Mouse (Mus musculus): ENCODE results near the gene Trf.
A peak's percentile ranks its signal among the peaks of the same experiment; 100 is the strongest.

Gene Trf

DNA sequence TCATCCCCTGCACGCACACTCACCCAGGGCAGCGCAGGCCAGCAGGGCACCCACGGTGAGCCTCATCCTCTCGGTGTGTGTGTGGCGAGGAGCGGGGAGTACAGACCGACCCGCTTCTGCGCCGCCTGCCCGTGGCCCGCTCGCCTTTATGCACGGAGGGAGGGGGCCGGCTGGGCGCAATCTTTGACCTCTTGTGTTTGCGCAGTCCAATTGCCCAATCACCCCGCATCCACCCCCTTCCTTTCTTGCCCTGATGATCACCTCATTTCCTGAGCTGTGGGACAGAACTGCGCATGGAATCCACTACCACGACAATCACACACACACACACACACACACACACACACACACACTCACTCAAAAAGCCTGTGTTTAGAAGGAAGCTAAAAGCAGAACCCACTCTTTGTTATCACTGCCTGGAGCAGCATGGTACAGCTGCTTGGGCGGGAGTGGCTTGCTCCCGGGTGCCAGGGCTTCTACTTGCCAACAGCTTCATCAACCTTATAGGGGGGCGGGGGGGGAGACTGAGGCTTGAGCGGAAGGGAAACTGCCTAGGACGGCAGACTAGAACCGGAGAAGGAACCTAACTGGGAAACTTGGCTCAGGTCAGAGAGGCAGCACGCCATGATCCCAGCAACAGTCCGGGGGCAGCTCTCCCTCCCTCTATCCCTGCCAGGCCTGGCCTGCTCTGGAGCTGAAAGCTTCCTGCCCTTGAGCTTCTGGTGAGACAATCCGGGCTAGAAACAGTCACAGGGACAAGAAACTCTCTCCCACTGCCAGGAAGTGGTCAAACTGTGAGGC lies at the start of gene Trf, which contains the start of gene Gm20425:
TSS of gene Trf (minus strand) at position 294 of the 801 bp plus-strand sequence.
TSS of gene Gm20425 (minus strand) at position 157 of the 801 bp plus-strand sequence.
- DNase-seq = peak; percentile 55

DNA sequence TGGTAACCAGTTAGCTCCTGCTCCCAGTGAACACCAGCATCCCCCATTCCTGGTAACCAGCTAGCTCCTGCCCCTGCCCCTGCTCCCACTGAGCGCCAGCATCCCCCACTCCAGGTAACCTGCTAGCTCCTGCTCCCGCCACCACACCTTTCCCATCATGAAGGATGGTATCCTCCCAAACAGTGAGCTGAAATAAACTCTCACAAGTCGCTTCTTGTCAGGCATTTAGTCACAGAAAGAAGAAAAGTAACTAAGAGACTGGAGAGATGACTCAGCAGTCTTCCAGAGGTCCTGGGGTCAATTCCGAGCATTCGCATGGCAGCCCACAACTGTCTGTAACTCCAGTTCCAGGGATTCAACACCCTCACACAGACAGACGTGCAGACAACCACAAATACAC lies 46.6 kb upstream of the Trf start:
- DNase-seq = no peak

DNA sequence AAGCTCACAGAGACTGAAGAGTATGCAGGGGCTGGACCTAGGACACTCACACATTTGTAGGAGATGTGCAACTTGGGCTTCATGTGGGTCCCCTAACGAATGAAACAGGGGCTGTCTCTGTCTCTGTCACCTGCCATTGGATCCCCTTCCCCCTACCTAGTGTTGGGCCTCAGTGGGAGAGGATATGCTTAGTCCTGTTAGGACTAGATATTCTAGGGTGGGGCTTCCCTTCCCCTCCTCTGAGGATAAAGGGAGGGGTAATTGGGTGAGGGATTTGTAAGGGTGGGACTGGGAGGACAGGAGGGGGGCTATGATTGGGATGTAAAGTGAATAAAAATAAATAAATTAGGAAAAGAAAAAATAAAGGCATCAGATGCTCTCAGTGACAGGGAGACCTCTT lies 45.4 kb upstream of the Trf start:
- DNase-seq = no peak

DNA sequence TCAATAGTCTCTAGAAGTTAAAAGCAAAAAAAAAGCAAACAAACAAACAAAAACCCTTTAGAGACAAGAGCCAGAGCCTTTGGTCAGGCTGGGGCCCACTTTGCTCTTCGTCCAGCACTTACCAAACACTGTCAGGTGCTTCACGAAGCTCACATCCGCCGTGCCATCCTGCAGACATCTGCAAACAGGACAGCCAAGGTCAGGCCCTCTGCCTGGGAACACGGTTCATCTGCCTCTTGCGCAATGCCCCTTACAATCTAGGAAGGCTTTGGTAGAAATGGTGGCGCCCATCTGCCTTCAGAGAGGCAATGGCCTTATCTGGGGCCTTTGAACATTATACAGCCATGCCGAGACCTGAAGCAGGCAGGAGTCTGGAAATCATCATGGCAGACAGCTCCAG lies 44.6 kb upstream of the Trf start:
- no peak for DNase-seq

DNA sequence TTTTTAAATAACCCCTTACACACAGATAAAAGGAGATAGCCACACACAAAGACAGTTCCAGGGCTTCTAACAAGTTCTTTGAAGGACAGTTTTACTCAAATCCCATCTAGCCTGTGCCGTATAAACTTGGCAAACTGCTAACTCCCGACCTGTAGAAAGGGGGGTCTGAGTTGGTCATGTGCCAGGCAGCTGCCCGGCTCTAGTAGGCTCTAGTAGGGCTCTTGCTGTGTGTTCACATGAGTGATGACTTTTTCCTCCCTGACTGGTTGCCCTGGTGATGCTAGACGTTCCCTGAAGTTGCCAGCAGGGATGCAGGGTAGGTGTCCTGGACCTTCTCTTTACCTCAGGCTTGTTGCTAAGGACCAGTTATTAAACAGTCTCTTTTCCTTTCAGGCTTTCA lies 40.9 kb upstream of the Trf start:
- peak; percentile 4 for DNase-seq

DNA sequence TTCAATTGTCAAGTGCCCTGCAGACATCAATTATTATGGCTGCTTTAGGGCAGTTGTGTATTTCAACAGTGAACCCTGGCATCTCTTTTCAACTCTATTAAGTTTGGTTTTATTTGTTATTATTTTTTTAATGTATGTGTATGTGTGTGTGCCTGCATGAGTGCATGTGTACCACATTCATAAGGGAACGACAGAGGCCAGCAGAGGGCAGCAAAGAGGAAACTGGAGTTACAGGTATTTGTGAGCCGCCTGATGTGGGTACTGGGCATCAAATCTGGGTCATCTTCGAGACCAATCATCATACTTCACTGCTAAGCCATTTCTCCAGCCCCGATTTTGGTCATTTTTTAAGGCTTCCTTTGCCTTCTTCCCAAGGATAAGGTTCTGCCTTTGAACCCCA lies 35.5 kb upstream of the Trf start:
- no peak for DNase-seq

DNA sequence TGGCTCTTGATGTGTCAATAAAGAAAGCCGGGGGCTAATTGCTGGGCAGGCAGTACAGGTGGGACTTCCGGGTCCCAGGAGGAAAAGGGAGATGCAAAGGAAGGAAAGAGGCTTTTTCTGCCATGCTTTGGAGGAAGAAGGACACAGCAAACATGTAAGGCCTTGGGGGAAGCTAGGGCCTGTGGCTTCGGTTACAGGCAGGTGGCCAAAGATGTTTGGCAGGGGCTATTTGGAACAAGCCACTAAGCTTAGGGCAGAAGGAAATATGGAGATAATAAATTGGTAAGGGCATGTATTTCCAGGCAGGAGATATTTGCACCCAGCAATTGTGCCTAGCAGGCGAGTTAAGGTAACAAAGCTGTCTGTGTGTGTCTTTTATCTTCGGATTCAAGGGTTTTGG lies 22.7 kb upstream of the Trf start:
- DNase-seq = no peak

DNA sequence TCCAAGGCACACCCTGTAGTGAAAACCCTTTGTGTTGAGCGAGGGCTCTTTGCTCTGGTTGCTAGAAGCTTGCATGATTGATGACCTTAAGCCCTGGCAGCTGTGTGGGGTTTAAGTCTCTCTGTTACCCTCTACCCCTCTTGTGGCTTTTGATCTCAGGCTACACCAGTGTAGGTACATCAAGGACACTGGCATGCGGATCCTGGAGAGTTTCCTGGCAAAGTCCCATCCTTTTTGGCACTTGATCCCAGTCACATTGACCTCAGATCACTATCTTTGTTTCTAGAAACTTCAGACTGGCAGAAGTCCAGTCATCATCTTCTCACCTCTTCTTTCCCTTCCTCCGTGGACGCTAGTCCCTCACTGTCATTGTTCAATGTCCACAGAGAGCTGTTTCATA lies 18.4 kb upstream of the Trf start:
- no peak for DNase-seq

DNA sequence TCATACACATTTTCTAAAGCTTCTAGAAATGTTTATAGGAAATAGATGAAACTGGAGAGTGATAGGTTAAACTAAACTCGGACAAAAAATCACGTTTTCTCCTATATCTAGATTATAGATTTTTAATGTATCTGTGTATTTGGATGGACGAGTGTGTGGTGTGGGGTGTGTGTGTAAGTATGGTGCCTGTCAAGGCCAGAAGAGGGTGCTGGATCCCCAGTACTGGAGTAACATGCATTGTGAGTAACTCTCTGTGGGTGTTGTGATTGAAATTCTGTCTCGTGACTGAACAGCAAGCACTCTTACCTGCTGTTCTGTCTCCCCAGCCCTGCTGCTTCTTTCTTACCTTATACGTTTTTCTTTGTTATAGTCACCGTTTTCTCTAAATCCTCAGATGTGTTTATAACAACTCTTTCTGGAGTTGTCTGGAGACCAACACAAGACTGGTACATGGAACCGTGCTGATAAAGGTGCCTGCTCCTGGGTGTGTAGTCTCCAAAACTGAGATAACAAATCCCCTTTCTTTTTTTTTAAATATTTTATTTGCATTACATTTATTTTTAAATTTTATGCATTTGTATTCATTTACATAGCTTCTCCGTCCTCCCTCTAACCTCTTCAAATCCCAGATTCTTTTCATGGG lies 16.4 kb upstream of the Trf start:
- no peak for DNase-seq

DNA sequence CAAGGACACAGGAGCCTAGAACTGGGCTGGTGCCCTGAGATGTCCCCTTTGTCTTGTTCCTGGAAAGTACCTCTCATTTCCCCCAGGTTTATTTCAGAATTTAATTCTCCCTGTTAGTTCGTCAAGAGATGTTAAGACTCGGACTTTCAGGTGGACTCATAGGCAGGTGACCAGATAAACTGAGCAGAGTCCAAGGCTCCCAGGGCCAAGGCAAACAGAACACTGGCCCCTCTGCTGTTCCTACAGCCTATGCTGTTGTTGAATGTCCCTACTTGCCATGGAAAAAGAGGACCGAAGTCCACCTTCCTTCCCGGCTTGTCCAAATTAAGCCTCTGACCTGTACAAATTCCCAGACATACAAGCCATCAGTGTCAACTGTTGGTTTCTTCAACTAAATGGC lies 13.4 kb upstream of the Trf start:
- no peak for DNase-seq

DNA sequence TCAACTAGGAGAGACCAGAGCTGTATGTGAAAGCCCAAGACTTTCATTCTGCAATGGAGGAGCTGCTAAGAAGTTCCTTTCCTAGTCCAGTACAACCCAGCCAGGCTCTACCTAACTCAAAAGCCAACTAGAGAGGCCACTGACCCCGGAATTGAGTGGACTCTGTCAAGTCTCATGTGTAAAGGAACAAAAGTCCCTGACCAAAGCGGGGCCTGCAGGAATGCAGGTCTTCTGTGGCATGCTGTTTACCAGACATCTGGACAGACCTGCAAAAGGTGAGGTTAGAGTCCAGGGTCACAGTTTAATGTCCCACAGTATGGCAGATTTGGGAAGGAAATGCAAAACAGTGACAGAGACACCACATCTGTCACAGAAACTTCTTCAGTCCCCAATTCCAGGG lies 11.0 kb upstream of the Trf start:
- no peak for DNase-seq

DNA sequence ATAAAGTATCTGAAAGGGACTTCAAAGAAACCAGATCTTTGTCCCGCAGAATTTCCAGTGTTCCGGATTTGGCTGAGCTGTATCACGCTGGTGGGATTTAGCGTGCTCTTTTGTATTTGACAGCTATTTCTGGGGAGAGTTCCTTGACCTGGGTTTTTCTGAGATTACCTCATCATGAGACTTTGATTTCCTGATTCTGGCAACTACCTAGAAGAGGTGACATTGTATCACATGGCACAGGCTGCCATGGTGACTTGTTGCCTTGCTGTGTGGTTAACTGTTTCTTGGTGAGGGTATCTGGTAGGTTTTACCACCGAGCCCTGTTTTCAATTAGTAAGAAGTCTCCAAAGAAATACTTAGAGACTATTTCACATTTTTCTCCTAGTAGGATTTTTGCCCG lies 9.2 kb upstream of the Trf start:
- no peak for DNase-seq

DNA sequence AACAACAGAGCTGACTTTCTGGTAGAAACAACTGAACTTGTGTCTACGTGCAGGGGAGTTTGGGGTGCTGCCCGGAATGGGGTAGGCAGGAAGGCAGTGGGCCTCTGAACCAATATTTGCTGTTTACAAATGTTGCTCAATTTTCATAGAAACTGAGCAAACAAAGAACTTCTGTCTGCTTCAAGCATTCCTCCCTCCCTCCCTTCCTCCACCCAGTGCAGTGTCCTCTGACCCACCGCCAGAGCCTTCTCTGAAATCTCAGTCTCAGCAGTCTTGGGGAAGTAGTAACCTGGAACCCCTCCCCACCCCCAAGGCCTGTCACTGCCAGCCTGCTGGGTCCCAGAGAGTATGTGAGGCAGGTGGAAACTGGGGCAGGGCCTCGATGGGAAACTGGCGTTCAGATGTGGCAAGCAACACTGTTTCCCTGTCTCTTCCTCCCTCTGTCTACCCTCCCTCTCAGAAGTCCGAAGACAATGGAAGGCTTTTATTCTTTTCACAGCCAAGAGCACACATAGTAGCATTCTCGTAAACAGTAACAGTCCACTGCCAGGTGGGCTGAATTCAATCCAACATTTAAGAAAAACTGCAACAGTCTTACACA lies 4.4 kb upstream of the Trf start:
- DNase-seq = peak; percentile 75

DNA sequence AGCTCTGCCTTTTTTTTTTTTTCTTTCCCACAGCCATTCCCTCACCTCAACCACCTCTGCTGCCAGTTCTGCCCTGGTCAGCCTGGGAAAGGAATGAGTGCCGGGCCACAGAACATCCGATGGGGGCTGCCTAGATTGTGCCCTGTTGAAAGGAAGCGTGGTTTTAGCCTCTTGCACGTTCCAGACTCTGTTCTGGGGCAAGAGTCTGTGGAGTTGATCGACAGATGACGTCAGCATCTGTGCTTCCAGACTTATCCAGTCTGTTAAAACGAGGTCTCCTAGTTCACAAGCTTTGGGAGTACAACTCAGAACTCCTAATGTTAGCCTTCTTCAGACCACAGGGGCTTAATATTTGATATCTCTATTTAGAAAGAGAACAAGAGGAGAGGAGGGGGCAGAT lies 3.8 kb upstream of the Trf start:
- DNase-seq = peak; percentile 13

DNA sequence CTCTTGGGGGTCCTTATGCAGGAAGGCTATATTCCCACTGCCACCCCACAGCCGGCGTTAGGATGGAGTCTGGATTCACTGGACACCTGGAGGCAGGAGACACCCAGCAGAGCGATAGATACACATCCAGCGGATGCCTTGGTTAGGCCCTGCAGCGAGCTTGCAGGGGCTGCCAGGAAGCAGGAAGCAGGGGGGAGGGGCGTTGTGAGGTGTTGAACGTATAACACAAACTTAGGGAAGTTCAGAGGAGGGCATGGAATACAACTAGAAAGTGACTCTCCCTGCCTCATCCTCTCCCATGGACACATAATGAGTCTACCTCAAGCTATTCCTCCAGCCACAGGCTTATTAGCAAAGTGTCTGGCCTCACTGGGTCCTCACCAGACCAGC lies 2.8 kb upstream of the Trf start:
- no peak for DNase-seq

DNA sequence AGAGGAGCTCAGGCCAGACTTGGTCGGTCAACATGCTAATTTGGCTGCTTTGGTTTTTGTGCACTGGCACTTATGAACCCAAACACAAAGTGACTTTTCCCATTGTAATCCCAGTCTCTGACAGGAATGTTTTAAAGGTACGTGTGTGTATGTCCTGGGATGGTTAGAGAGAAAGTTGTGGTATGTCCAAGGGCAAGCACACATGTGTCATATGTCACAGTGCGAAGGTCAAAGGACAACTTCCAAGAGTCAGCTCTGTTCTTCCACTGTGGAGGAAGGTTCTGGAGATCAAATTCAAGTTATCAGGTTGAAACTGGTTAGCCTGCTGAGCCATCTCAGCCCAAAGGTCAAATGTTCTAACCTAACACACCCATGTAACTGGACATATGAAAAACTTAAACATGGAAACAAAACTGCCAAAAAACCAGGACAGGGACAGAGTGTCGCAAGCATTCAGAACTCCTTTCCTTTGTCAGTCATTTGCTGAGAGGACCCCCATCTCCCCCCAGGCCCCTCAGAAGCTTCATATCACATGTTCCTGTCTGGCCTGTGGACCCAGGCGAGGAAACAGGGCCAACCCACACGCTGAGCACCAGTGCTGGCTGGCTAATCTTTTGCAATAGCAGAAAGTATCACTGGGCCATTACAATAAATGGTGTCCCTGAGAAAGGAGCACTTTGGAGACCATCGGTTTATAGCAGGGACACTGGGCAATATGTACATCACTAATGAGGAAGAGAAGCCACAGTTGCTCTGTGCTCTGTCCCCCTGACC lies 2.2 kb upstream of the Trf start:
- DNase-seq = no peak

DNA sequence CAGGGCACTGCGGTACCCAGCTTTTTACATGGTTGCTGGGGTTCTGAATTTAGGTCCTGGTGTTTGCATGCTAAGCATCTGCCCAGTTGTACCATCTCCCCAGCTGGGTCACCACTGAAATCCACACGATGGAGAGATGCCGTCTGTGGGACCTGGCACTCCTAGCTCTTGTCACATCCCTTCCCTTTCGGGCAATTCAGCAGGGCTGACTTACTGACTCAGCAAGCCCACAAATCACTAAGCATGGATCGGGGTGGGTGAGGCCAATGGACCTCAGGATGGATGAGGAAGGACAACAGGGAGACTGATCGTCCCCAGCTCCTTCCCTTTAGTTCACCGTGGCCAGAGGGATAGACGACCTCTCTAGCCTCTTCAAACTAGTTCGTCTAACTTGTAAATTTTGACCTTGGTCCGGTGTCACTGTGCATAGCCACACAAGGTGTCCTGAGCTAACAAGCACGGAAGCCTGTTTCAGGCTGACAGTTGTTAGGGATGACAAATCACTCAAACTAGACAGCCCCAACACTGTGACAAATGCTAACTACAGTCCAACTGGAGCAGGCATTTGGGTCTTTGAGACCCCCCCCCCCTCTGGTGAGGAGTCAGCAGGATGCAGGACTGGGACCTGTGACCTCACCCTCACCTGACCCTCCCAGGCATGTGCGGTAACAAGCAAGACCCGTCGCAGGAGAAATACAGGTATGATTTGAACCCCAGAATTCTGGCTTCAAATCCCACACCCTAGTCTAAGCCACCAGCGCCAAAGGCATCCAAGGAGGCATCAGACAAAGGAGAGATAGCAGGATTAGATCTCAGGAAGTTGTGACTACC lies 992 bp downstream of the Trf start:
- DNase-seq = no peak

DNA sequence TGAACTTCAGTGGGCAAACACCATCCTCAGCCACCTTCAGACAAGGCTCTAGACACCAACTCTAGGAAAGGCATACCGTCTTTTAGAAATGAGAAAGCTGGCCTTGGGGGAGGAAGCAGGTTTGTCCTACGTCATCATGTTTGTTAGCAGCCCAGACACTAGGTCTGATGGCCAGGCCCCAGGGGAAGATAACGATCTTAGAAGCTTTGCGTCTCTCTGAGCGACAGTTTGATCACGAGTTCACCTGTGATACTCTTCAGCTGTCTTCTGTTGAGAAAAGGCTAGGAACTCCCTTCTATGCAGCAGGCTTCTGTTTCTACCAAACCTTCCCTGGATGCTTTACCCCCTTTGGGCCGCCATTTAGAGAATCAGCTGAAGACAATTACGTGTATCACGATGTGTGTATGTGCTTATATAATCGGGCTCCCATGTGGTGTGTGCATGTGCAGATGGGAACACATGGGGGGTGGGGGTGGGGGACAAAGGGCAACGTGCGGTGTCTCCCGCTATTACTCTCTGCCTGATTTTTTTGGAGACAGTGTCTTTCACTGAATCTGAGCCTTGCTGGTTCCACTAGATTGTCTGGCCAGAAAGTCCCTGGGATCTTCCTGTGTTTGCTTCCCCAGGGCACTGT lies 1.8 kb downstream of the Trf start:
- DNase-seq = peak; percentile 16

DNA sequence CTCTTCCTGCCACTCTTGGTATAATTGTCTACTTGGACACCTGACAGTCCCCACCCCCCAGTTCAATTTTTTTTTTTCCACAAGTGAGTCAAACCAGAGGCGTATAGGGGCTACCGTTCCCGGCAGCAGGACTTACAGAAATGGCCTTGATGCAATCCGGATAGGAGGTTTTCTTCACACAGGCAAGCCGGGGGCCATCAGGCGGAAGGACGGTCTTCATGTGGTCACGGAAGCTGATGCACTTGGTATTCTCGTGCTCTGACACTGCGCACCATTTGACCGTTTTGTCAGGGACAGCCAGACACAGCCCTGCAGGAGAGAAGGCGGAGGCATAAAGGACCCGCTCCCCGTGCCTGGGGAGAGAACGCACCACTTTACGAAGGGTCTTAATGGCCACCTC lies 2.5 kb downstream of the Trf start:
- no peak for DNase-seq

DNA sequence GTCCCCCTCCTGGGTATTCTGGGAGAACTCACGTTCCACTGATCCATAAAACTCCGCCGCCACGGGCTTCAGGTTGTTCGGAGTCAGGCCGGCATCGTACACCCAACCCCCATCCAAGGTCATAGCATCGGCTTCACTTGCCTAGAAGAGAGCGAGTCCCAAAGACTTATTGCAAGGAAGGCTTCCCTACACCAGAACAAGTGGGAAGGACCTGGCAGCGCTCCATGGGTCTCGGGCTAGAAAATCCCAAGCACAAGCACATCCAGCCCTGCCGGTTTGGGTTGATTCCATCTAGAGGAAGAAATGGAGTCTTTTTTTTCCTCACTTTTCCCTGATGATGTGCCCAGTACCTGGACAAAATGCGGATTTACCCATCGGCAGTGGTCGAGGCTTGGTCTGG lies 3.4 kb downstream of the Trf start:
- no peak for DNase-seq

DNA sequence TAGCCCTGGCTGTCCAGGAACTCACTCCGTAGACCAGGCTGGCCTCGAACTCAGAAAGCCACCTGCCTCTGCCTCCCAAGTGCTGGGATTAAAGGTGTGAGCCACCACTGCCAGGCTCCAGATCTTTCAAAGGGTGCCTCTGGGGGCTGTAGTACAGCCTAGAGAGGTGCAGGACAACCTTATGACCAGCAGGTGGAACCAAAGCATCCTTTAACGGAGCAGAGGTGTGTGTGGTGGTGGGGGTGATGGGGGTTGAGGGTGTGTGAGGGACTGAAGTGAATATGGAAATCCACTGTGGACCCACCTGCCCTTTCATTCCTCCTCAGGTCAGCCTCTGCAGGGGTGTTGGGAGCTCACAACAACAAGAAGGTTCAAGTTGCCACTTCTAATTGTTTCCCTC lies 4.8 kb downstream of the Trf start:
- peak; percentile 42 for DNase-seq

DNA sequence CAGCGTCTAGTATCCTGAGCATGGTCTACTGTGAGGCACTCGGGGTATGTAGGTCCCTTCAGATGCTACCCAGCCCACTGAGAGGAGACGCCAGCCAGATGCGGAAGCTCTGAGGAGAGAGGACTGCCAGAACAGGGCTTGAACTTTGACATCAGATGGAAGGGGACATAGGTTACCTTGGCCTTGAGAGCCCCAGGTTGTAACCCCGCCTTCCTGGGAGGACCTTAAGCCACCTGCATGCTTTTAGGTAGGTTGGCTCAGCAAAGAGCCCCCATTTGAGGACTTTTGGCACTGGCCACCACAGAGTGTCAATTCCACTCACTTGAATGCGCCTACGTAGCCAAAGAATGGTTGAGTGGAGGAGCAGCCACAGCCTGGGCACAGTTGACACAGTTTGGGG lies 5.5 kb downstream of the Trf start:
- DNase-seq = no peak

Data from retina, postnatal 1 day (tissue).